In the genomic region with DNA sequence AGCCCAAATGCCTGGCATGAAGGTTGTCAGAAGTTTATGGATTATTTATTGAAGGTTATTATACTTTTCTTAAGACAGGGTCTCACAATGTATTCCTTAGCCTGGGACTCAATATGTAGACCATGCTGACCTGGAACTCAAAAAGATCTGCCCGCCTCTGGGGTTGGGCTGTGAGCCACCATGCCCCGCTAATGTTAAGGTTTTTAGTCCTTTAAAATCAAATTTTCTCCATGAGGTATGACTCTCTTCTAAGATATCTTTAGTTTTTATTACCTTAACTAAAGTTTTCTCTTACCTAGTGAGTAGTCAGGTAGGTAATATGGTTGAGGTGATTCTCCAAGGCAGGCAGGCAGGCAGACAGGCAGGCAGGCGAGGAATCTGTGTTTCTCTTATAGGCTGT, we compare ENCODE assay signal across 8 mouse cellular contexts. TPM values are rescaled to one million over a fixed set of nuclear protein-coding genes. Genes with fewer than 3 reads are reported as not detected.
A peak's percentile ranks its signal among the peaks of the same experiment; 100 is the strongest.
DNase-seq lines count a peak whose midpoint lies in the region; ATAC-seq and TF ChIP-seq lines count a peak whose summit lies in the region.

No protein-coding gene starts in this region.

- 23% methylated on average over 3 of the region's 3 CpGs for WGBS in liver, adult 2 months
- WGBS in embryonic facial prominence, embryonic 14.5 days = 59% methylated on average over 3 of the region's 3 CpGs
- 34% methylated on average over 3 of the region's 3 CpGs for WGBS in intestine, postnatal 0 days
- WGBS in neural tube, embryonic 13.5 days = 69% methylated on average over 3 of the region's 3 CpGs

- H3K4me3 ChIP-seq in liver, adult 2 months (ENCODE audit: insufficient read depth, low read depth, low read length) = peak overlapping the region; percentile 88
- peak overlapping the region; percentile 99 for H3K4me3 ChIP-seq in embryonic facial prominence, embryonic 14.5 days (ENCODE audit: low read depth, low read length)
- H3K4me3 ChIP-seq in intestine, postnatal 0 days (ENCODE audit: low read depth, low read length) = peak overlapping the region; percentile 98
- H3K4me3 ChIP-seq in neural tube, embryonic 13.5 days = peak overlapping the region; percentile 91

- H3K4me2 ChIP-seq in embryonic facial prominence, embryonic 14.5 days (ENCODE audit: low read depth, low read length) = peak overlapping the region; percentile 67
- H3K4me2 ChIP-seq in intestine, postnatal 0 days (replicated peaks; ENCODE audit: low read depth) = peak overlapping the region; percentile 79
- H3K4me2 ChIP-seq in neural tube, embryonic 13.5 days = peak overlapping the region; percentile 83

- no peaks in the 10 kb centered on the region for H3K9me3 ChIP-seq in embryonic facial prominence, embryonic 14.5 days (ENCODE audit: control insufficient read depth, low read length)
- no peaks in the 10 kb centered on the region for H3K9me3 ChIP-seq in intestine, postnatal 0 days (ENCODE audit: control insufficient read depth)
- no peaks in the 10 kb centered on the region for H3K9me3 ChIP-seq in neural tube, embryonic 13.5 days

- no peaks in the 10 kb centered on the region for H3K36me3 ChIP-seq in liver, adult 2 months (ENCODE audit: control insufficient read depth, insufficient read depth, low read length)
- peaks cover 28% of the 10 kb centered on the region for H3K36me3 ChIP-seq in embryonic facial prominence, embryonic 14.5 days (ENCODE audit: control insufficient read depth, insufficient read depth, low read length)
- 0 out of 2 replicates have a peak, but pooled peaks cover under 1% of the 10 kb centered on the region for H3K36me3 ChIP-seq in intestine, postnatal 0 days (ENCODE audit: control insufficient read depth, insufficient read depth)
- H3K36me3 ChIP-seq in neural tube, embryonic 13.5 days = peaks cover 21% of the 10 kb centered on the region

- H3K4me1 ChIP-seq in liver, adult 2 months (ENCODE audit: control insufficient read depth, insufficient read depth, low read length) = peaks cover 26% of the 10 kb centered on the region
- H3K4me1 ChIP-seq in embryonic facial prominence, embryonic 14.5 days (ENCODE audit: control insufficient read depth, insufficient read depth, low read length) = peaks cover 18% of the 10 kb centered on the region
- peaks cover 3% of the 10 kb centered on the region for H3K4me1 ChIP-seq in intestine, postnatal 0 days (replicated peaks; ENCODE audit: control insufficient read depth, insufficient read depth, low read length)
- peaks cover 52% of the 10 kb centered on the region for H3K4me1 ChIP-seq in neural tube, embryonic 13.5 days (replicated peaks)

- peaks cover 38% of the 10 kb centered on the region; the same call in 1 of the 2 replicates for H3K79me2 ChIP-seq in liver, adult 2 months (ENCODE audit: control insufficient read depth, insufficient read depth, low read length)

- no peak overlapping the region for H3K27ac ChIP-seq in liver, adult 2 months (replicated peaks; ENCODE audit: insufficient read depth, low read depth, low read length)
- peak overlapping the region; percentile 98; the same call in 1 of the 2 replicates for H3K27ac ChIP-seq in embryonic facial prominence, embryonic 14.5 days (replicated peaks; ENCODE audit: low read depth, low read length)
- H3K27ac ChIP-seq in intestine, postnatal 0 days (ENCODE audit: low read depth, low read length) = no peak overlapping the region; the same call in 1 of the 2 replicates
- no peak overlapping the region for H3K27ac ChIP-seq in neural tube, embryonic 13.5 days (replicated peaks)

- no peak for DNase-seq in liver, adult 2 months (ENCODE audit: extremely low read depth, low read depth, low spot score)
- DNase-seq in liver = no peak
- DNase-seq in embryonic facial prominence, embryonic 14.5 days (ENCODE audit: low spot score) = no peak
- no peak for DNase-seq in adrenal gland, adult 2 months
- DNase-seq in thymus, postnatal 14 days = no peak
- DNase-seq in right cerebral cortex, postnatal 25 days = no peak

- TF ChIP-seq POLR2A in liver, adult 2 months (IDR thresholded peaks at IDR 0.05; ENCODE audit: extremely low read depth, insufficient read depth, low read length) = no peak

- no peaks in the 10 kb centered on the region for H3K27me3 ChIP-seq in liver, adult 2 months (ENCODE audit: control insufficient read depth, insufficient read depth, low read length)
- no peaks in the 10 kb centered on the region for H3K27me3 ChIP-seq in embryonic facial prominence, embryonic 14.5 days (replicated peaks; ENCODE audit: control insufficient read depth, insufficient read depth, low read length)
- H3K27me3 ChIP-seq in intestine, postnatal 0 days (replicated peaks; ENCODE audit: control insufficient read depth, insufficient read depth, low read length) = no peaks in the 10 kb centered on the region
- no peaks in the 10 kb centered on the region for H3K27me3 ChIP-seq in neural tube, embryonic 13.5 days

- TF ChIP-seq CTCF in liver, adult 2 months (IDR thresholded peaks at IDR 0.05; ENCODE audit: low read depth, low read length) = no peak
- TF ChIP-seq CTCF in intestine, postnatal 0 days (IDR thresholded peaks at IDR 0.05; ENCODE audit: low read depth) = no peak

- ATAC-seq in embryonic facial prominence, embryonic 14.5 days (ENCODE audit: low read depth) = no peak
- ATAC-seq in intestine, postnatal 0 days = no peak
- no peak for ATAC-seq in neural tube, embryonic 13.5 days (ENCODE audit: low read depth)

- no peak overlapping the region; the same call in 1 of the 2 replicates for H3K9ac ChIP-seq in liver, adult 2 months (ENCODE audit: low read depth, low read length)
- H3K9ac ChIP-seq in embryonic facial prominence, embryonic 14.5 days (ENCODE audit: low read depth, low read length) = peak overlapping the region; percentile 100
- peak overlapping the region; percentile 100 for H3K9ac ChIP-seq in intestine, postnatal 0 days (ENCODE audit: low read depth, low read length)
- H3K9ac ChIP-seq in neural tube, embryonic 13.5 days = peak overlapping the region; percentile 98

RNA-seq across cellular contexts. Expression of a gene that starts 1.2 kb away (rescaled TPM):
- total RNA-seq in liver, adult 2 months (2014; rRNA removed) = 9.9 and 11.1 TPM in 2 replicates
- 6.2 and 6.9 TPM in 2 replicates for polyA plus RNA-seq in liver, adult 2 months (2012; rRNA removed)
- polyA plus RNA-seq in embryonic facial prominence, embryonic 14.5 days (2014; fragmentation: Nextera tagmentation; extraction: Ambion mirVana) = 12.2 and 12.6 TPM in 2 replicates
- polyA plus RNA-seq in intestine, postnatal 0 days (2015; fragmentation: Nextera tagmentation; extraction: Ambion mirVana) = 5.5 and 6.6 TPM in 2 replicates
- polyA plus RNA-seq in neural tube, embryonic 13.5 days (2015; fragmentation: Nextera tagmentation; extraction: Ambion mirVana) = 9.8 and 9.9 TPM in 2 replicates
- total RNA-seq in adrenal gland, adult 2 months (2021) = 10 to 100 TPM; 43.0 to 63.3 TPM
- 7.8 and 9.4 TPM in 2 replicates for polyA plus RNA-seq in adrenal gland, adult 2 months (2012; rRNA removed)

RNA-seq across cellular contexts. Expression of a gene that starts 1.3 kb away (rescaled TPM):
- 30.2 and 33.1 TPM in 2 replicates for total RNA-seq in liver, adult 2 months (2014; rRNA removed)
- 21.8 and 23.6 TPM in 2 replicates for polyA plus RNA-seq in liver, adult 2 months (2012; rRNA removed)
- polyA plus RNA-seq in embryonic facial prominence, embryonic 14.5 days (2014; fragmentation: Nextera tagmentation; extraction: Ambion mirVana) = 126 and 130 TPM in 2 replicates
- 80.9 and 82.5 TPM in 2 replicates for polyA plus RNA-seq in intestine, postnatal 0 days (2015; fragmentation: Nextera tagmentation; extraction: Ambion mirVana)
- polyA plus RNA-seq in neural tube, embryonic 13.5 days (2015; fragmentation: Nextera tagmentation; extraction: Ambion mirVana) = 184 and 187 TPM in 2 replicates
- 10 to 100 TPM; 67.1 to 80.0 TPM for total RNA-seq in adrenal gland, adult 2 months (2021)
- 29.2 and 33.3 TPM in 2 replicates for polyA plus RNA-seq in adrenal gland, adult 2 months (2012; rRNA removed)

RNA-seq across cellular contexts. Expression of a gene that starts 14.9 kb away (rescaled TPM):
- 4.4 and 7.2 TPM in 2 replicates for total RNA-seq in liver, adult 2 months (2014; rRNA removed)
- 2.6 and 3.6 TPM in 2 replicates for polyA plus RNA-seq in liver, adult 2 months (2012; rRNA removed)
- polyA plus RNA-seq in embryonic facial prominence, embryonic 14.5 days (2014; fragmentation: Nextera tagmentation; extraction: Ambion mirVana) = 37.0 and 41.8 TPM in 2 replicates
- 11.4 and 14.2 TPM in 2 replicates for polyA plus RNA-seq in intestine, postnatal 0 days (2015; fragmentation: Nextera tagmentation; extraction: Ambion mirVana)
- 35.1 and 35.7 TPM in 2 replicates for polyA plus RNA-seq in neural tube, embryonic 13.5 days (2015; fragmentation: Nextera tagmentation; extraction: Ambion mirVana)
- total RNA-seq in adrenal gland, adult 2 months (2021) = 10 to 100 TPM; 10.5 to 10.8 TPM
- polyA plus RNA-seq in adrenal gland, adult 2 months (2012; rRNA removed) = 1.2 and 2.7 TPM in 2 replicates

RNA-seq across cellular contexts. Expression of a gene that starts 43.6 kb away (rescaled TPM):
- 16.0 and 18.9 TPM in 2 replicates for total RNA-seq in liver, adult 2 months (2014; rRNA removed)
- 1.7 and 2.4 TPM in 2 replicates for polyA plus RNA-seq in liver, adult 2 months (2012; rRNA removed)
- polyA plus RNA-seq in embryonic facial prominence, embryonic 14.5 days (2014; fragmentation: Nextera tagmentation; extraction: Ambion mirVana) = 48.0 and 51.8 TPM in 2 replicates
- 33.0 and 37.1 TPM in 2 replicates for polyA plus RNA-seq in intestine, postnatal 0 days (2015; fragmentation: Nextera tagmentation; extraction: Ambion mirVana)
- 36.8 and 43.7 TPM in 2 replicates for polyA plus RNA-seq in neural tube, embryonic 13.5 days (2015; fragmentation: Nextera tagmentation; extraction: Ambion mirVana)
- total RNA-seq in adrenal gland, adult 2 months (2021) = 10 to 100 TPM; 28.5 to 31.3 TPM
- 0.74 and 1.2 TPM in 2 replicates for polyA plus RNA-seq in adrenal gland, adult 2 months (2012; rRNA removed)
